Mouse (Mus musculus) MEL (cell line): ENCODE measurements around the gene Rbm28. TPM values are rescaled to one million over a fixed set of nuclear protein-coding genes. Genes with fewer than 3 reads are reported as not detected.

ENCODE experiments used
- DNase-seq: peaks from one replicate; pipeline ENCODE4 v3.0.0; 2011; ENCODE audit warnings: low read depth, low spot score
- H3K27ac ChIP-seq: 2 replicates; pipeline ENCODE4 v1.5.1; 2012; ENCODE audit warnings: low read depth, mild to moderate bottlenecking, control low read depth, low read length, moderate library complexity; ENCODE audit not compliant: control insufficient read depth
- H3K27me3 ChIP-seq, 2 experiments: fragments of 150-350 bp in 1 of 2; sonication (generic) in 1 of 2; 2 replicates each; pipeline ENCODE4 v1.6.1; 2012; ENCODE audit warnings: low read length in 2 of 2, mild to moderate bottlenecking in 2 of 2, improper control_type of control experiment in 1 of 2, moderate library complexity in 1 of 2; ENCODE audit not compliant: insufficient read depth in 2 of 2, control insufficient read depth in 1 of 2
- H3K36me3 ChIP-seq, 2 experiments: 2 replicates each; pipeline ENCODE4 v1.6.1; 2012 to 2014; ENCODE audit warnings: low read length in 2 of 2, improper control_type of control experiment in 1 of 2, inconsistent platforms in 1 of 2, mild to moderate bottlenecking in 1 of 2; ENCODE audit not compliant: insufficient read depth in 2 of 2, control insufficient read depth in 1 of 2
- H3K4me1 ChIP-seq, 2 experiments: fragments of 150-350 bp in 1 of 2; sonication (generic) in 1 of 2; 2 replicates each; pipeline ENCODE4 v1.6.1; 2012; ENCODE audit warnings: low read length in 2 of 2, improper control_type of control experiment in 1 of 2, mild to moderate bottlenecking in 1 of 2; ENCODE audit not compliant: insufficient read depth in 2 of 2, control insufficient read depth in 1 of 2
- H3K4me3 ChIP-seq, 2 experiments: fragments of 150-350 bp in 1 of 2; sonication (generic) in 1 of 2; 2 replicates each; pipeline ENCODE4 v1.5.1; 2012; ENCODE audit warnings: low read depth in 2 of 2, low read length in 2 of 2, mild to moderate bottlenecking in 2 of 2, moderate library complexity in 2 of 2, control low read depth in 1 of 2, improper control_type of control experiment in 1 of 2; ENCODE audit not compliant: control insufficient read depth in 1 of 2, insufficient read depth in 1 of 2
- H3K79me2 ChIP-seq: 2 replicates; pipeline ENCODE4 v1.6.1; 2012; ENCODE audit warnings: mild to moderate bottlenecking, low read length, moderate library complexity; ENCODE audit not compliant: control insufficient read depth, poor library complexity, insufficient read depth
- H3K9ac ChIP-seq: 2 replicates; pipeline ENCODE4 v1.6.1; 2012; ENCODE audit warnings: low read depth, mild to moderate bottlenecking, control low read depth, low read length, moderate library complexity; ENCODE audit not compliant: control insufficient read depth, poor library complexity, severe bottlenecking
- H3K9me3 ChIP-seq: fragments of 150-350 bp; sonication (generic); replicated peaks from 2 replicates; pipeline ENCODE4 v1.6.1; 2012; ENCODE audit warnings: mild to moderate bottlenecking, low read length, improper control_type of control experiment, moderate library complexity; ENCODE audit not compliant: insufficient read depth
- CHD1 ChIP-seq: IDR thresholded peaks from 2 replicates; pipeline ENCODE4 v1.6.1; 2012; ENCODE audit warnings: low read depth, mild to moderate bottlenecking, inconsistent platforms, low read length, improper control_type of control experiment
- CHD2 ChIP-seq: IDR thresholded peaks from 2 replicates; pipeline ENCODE4 v1.6.1; 2011; ENCODE audit warnings: low read length, improper control_type of control experiment
- CTCF ChIP-seq, 3 experiments: IDR thresholded peaks in 2 of 3; conservative IDR thresholded peaks in 1 of 3; 2 replicates each; pipeline ENCODE4 v1.5.1; 2011 to 2012; ENCODE audit warnings: low read length in 3 of 3, low read depth in 2 of 3, mild to moderate bottlenecking in 2 of 3, improper control_type of control experiment in 1 of 3, inconsistent platforms in 1 of 3, mixed read lengths in 1 of 3, moderate library complexity in 1 of 3; ENCODE audit not compliant: control insufficient read depth in 1 of 3, insufficient read depth in 1 of 3, poor library complexity in 1 of 3, severe bottlenecking in 1 of 3
- E2F4 ChIP-seq: IDR thresholded peaks from 2 replicates; pipeline ENCODE4 v1.6.1; 2011; ENCODE audit warnings: low read depth, low read length, improper control_type of control experiment, borderline replicate concordance
- ELF1 ChIP-seq: IDR thresholded peaks from 2 replicates; pipeline ENCODE4 v1.6.1; 2014; ENCODE audit warnings: low read depth, mild to moderate bottlenecking, inconsistent platforms, low read length, improper control_type of control experiment, moderate library complexity
- EP300 ChIP-seq, 2 experiments: IDR thresholded peaks; 2 replicates each; pipeline ENCODE4 v1.6.1; 2011; ENCODE audit warnings: improper control_type of control experiment in 2 of 2, low read length in 2 of 2, low read depth in 1 of 2, mild to moderate bottlenecking in 1 of 2
- ETS1 ChIP-seq: IDR thresholded peaks from 2 replicates; pipeline ENCODE4 v1.6.1; 2012; ENCODE audit warnings: low read depth, mild to moderate bottlenecking, inconsistent platforms, low read length, improper control_type of control experiment, moderate library complexity
- HCFC1 ChIP-seq: IDR thresholded peaks from 2 replicates; pipeline ENCODE4 v1.6.1; 2012; ENCODE audit warnings: low read depth, mild to moderate bottlenecking, inconsistent platforms, low read length, improper control_type of control experiment, moderate library complexity
- JUND ChIP-seq: IDR thresholded peaks from 2 replicates; pipeline ENCODE4 v1.6.1; 2011; ENCODE audit warnings: low read depth, mild to moderate bottlenecking, improper control_type of control experiment, low read length
- MAFK ChIP-seq: IDR thresholded peaks from 2 replicates; pipeline ENCODE4 v1.6.1; 2011; ENCODE audit warnings: low read depth, mild to moderate bottlenecking, low read length, improper control_type of control experiment, borderline replicate concordance
- MEF2A ChIP-seq: IDR thresholded peaks from 2 replicates; pipeline ENCODE4 v1.6.1; 2014; ENCODE audit warnings: low read depth, mild to moderate bottlenecking, inconsistent platforms, low read length, improper control_type of control experiment; ENCODE audit not compliant: poor library complexity, insufficient replicate concordance, severe bottlenecking; ENCODE audit errors: extremely low read depth
- POLR2A ChIP-seq, 2 experiments: IDR thresholded peaks; 2 replicates each; pipeline ENCODE4 v1.6.1; 2011 to 2012; ENCODE audit warnings: low read length in 2 of 2, mild to moderate bottlenecking in 2 of 2, control low read depth in 1 of 2, improper control_type of control experiment in 1 of 2, low read depth in 1 of 2, moderate library complexity in 1 of 2; ENCODE audit not compliant: control insufficient read depth in 1 of 2, insufficient read depth in 1 of 2, poor library complexity in 1 of 2
- POLR2AphosphoS2 ChIP-seq: IDR thresholded peaks from 2 replicates; pipeline ENCODE4 v1.6.1; 2011; ENCODE audit warnings: low read length, improper control_type of control experiment
- RAD21 ChIP-seq: IDR thresholded peaks from 2 replicates; pipeline ENCODE4 v1.6.1; 2011; ENCODE audit warnings: mild to moderate bottlenecking, low read depth, low read length, improper control_type of control experiment
- RCOR1 ChIP-seq: IDR thresholded peaks from 2 replicates; pipeline ENCODE4 v1.6.1; 2012; ENCODE audit warnings: low read depth, mild to moderate bottlenecking, inconsistent platforms, low read length, improper control_type of control experiment
- SIN3A ChIP-seq: IDR thresholded peaks from 2 replicates; pipeline ENCODE4 v1.6.1; 2012; ENCODE audit warnings: low read length, improper control_type of control experiment, inconsistent platforms
- SMC3 ChIP-seq: IDR thresholded peaks from 2 replicates; pipeline ENCODE4 v1.6.1; 2011; ENCODE audit warnings: low read depth, low read length, improper control_type of control experiment
- TAL1 ChIP-seq: IDR thresholded peaks from 2 replicates; pipeline ENCODE4 v1.6.1; 2012; ENCODE audit warnings: mild to moderate bottlenecking, inconsistent platforms, low read length, moderate library complexity, mixed read lengths
- USF1 ChIP-seq: IDR thresholded peaks from 2 replicates; pipeline ENCODE4 v1.6.1; 2014; ENCODE audit warnings: low read depth, mild to moderate bottlenecking, inconsistent platforms, low read length, improper control_type of control experiment, moderate library complexity
- ZKSCAN1 ChIP-seq: IDR thresholded peaks from 2 replicates; pipeline ENCODE4 v1.6.1; 2012; ENCODE audit warnings: low read depth, mild to moderate bottlenecking, inconsistent platforms, low read length, improper control_type of control experiment, moderate library complexity
- ZMIZ1 ChIP-seq: IDR thresholded peaks from 2 replicates; pipeline ENCODE4 v1.6.1; 2012; ENCODE audit warnings: low read depth, mild to moderate bottlenecking, inconsistent platforms, low read length, improper control_type of control experiment, moderate library complexity
- ZNF384 ChIP-seq: IDR thresholded peaks from 2 replicates; pipeline ENCODE4 v1.6.1; 2012; ENCODE audit warnings: low read depth, mild to moderate bottlenecking, inconsistent platforms, low read length, improper control_type of control experiment
- polyA plus RNA-seq, 2 experiments: library from polyadenylated mRNA; stranded (reverse) in 1 of 2; unstranded in 1 of 2; fragments of >175 nt in 1 of 2; fragments of >200 nt in 1 of 2; gene quantifications; 2 replicates each; pipeline versions ENCODE4 v1.2.1 to v1.2.4; 2012; ENCODE audit warnings: low replicate concordance in 2 of 2, low read depth in 1 of 2; ENCODE audit not compliant: insufficient read length in 2 of 2, insufficient read depth in 1 of 2, missing spikeins in 1 of 2
- total RNA-seq: library from RNA; depleted of rRNA; stranded (reverse); fragments of 300-350 nt; gene quantifications from 2 replicates; pipeline ENCODE4 v1.2.3, GENCODE M21; 2012

Rbm28 gene
- total and polyA plus RNA-seq, 3 experiments, result 48.2 to 312 (median 91.2) TPM

- H3K4me3 ChIP-seq, result no peak overlapping the region
- H3K4me1 ChIP-seq, result no peaks in the 10 kb centered on the region
- TF ChIP-seq MEF2A, result no peak
- TF ChIP-seq ELF1, result no peak
- TF ChIP-seq E2F4, result no peak
- TF ChIP-seq JUND, result no peak
- TF ChIP-seq HCFC1, result no peak
- TF ChIP-seq RAD21, result no peak
- TF ChIP-seq EP300 (IDR thresholded peaks at IDR 0.05; ENCODE audit: low read depth in 1 of 2, low read length in 2 of 2), result no peak
- TF ChIP-seq SMC3, result no peak
- no peak for TF ChIP-seq POLR2A (IDR thresholded peaks at IDR 0.05; ENCODE audit: control insufficient read depth in 1 of 2, insufficient read depth in 1 of 2, low read depth in 1 of 2, low read length in 2 of 2, poor library complexity in 1 of 2)
- no peak for TF ChIP-seq TAL1
- no peak for TF ChIP-seq MAFK
- no peak for TF ChIP-seq CHD1
- TF ChIP-seq ZNF384, result no peak
- H3K9me3 ChIP-seq, result no peaks in the 10 kb centered on the region
- DNase-seq, result no peak
- H3K9ac ChIP-seq, result no peak overlapping the region
- H3K27me3 ChIP-seq, result no peaks in the 10 kb centered on the region
- H3K27ac ChIP-seq, result no peak overlapping the region
- H3K79me2 ChIP-seq, result no peaks in the 10 kb centered on the region
- peaks cover 0 to 5% of the 10 kb centered on the region in 2 experiments; a peak in 2 of 4 replicates for H3K36me3 ChIP-seq
These were observed 18.2 kb downstream of the Rbm28 start for GRCm38 (mm10) chr6:29146641-29147040.

- Histone ChIP-seq H3K36me3 (peaks cover 0 to 6% of the 10 kb centered on the region in 2 experiments; a peak in 2 of 4 replicates), H3K79me2 (no peaks in the 10 kb centered on the region), H3K9ac (no peak overlapping the region), H3K27me3 (no peaks in the 10 kb centered on the region), H3K4me1 (no peaks in the 10 kb centered on the region), H3K9me3 (no peaks in the 10 kb centered on the region), H3K4me3 (no peak overlapping the region), H3K27ac (no peak overlapping the region)
- no peak for DNase-seq
- TF ChIP-seq ETS1 (no peak), POLR2AphosphoS2 (no peak), SIN3A (no peak), CTCF (IDR thresholded peaks at IDR 0.05 in 2 of 3, conservative IDR thresholded peaks at IDR 0.05 in 1 of 3; ENCODE audit: control insufficient read depth in 1 of 3, insufficient read depth in 1 of 3, low read depth in 2 of 3, low read length in 3 of 3, poor library complexity in 1 of 3, severe bottlenecking in 1 of 3) (no peak), TAL1 (no peak), POLR2A (IDR thresholded peaks at IDR 0.05; ENCODE audit: control insufficient read depth in 1 of 2, insufficient read depth in 1 of 2, low read depth in 1 of 2, low read length in 2 of 2, poor library complexity in 1 of 2) (no peak), ZKSCAN1 (no peak), RCOR1 (no peak), ZMIZ1 (no peak), ELF1 (no peak), CHD2 (no peak), SMC3 (no peak), CHD1 (no peak), USF1 (no peak), MEF2A (no peak)
These were observed 19.1 kb downstream of the Rbm28 start for GRCm38 (mm10) chr6:29145456-29146307.
